Mouse (Mus musculus) limb, embryonic 15.5 days (tissue): Measurements from ENCODE around the gene Dnm3. TPM values are rescaled to one million over a fixed set of nuclear protein-coding genes. Genes with fewer than 3 reads are reported as not detected.

Experiments
- ATAC-seq: fragments of 200-750 bp; cut with Nextera tagmentation; 2 replicates; pipeline ENCODE4 v1.8.0; 2017; ENCODE audit warnings: low read depth, moderate TSS enrichment; ENCODE audit not compliant: insufficient number of reproducible peaks, low FRiP score, low TSS enrichment
- H3K27ac ChIP-seq: fragments of 300-500 bp; sonication (generic); 2 replicates; pipeline ENCODE4 v1.5.1; 2015; ENCODE audit warnings: moderate library complexity, mild to moderate bottlenecking, inconsistent platforms
- H3K27me3 ChIP-seq: fragments of 300-500 bp; sonication (generic); 2 replicates; pipeline ENCODE4 v1.6.1; 2015; ENCODE audit warnings: inconsistent platforms
- H3K36me3 ChIP-seq: fragments of 300-500 bp; sonication (generic); 2 replicates; pipeline ENCODE4 v1.6.1; 2015; ENCODE audit warnings: inconsistent platforms
- H3K4me1 ChIP-seq: fragments of 300-500 bp; sonication (generic); 2 replicates; pipeline ENCODE4 v1.6.1; 2015; ENCODE audit warnings: inconsistent platforms
- H3K4me2 ChIP-seq: fragments of 300-500 bp; sonication (generic); 2 replicates; pipeline ENCODE4 v1.6.1; 2015; ENCODE audit warnings: mild to moderate bottlenecking, inconsistent platforms
- H3K4me3 ChIP-seq: fragments of 300-500 bp; sonication (generic); 2 replicates; pipeline ENCODE4 v1.5.1; 2015; ENCODE audit warnings: mild to moderate bottlenecking, inconsistent platforms
- H3K9ac ChIP-seq: fragments of 300-500 bp; sonication (generic); 2 replicates; pipeline ENCODE4 v1.6.1; 2015; ENCODE audit warnings: inconsistent platforms
- H3K9me3 ChIP-seq: fragments of 300-500 bp; sonication (generic); 2 replicates; pipeline ENCODE4 v1.6.1; 2016; ENCODE audit warnings: inconsistent platforms
- WGBS: fragments of 180-500 bp; shearing (Covaris S2); methylation state at CpG from one replicate; pipeline ENCODE4 v1.1.7; 2015; 5-methylcytosine and 5-hydroxymethylcytosine counted together
- polyA plus RNA-seq: library from polyadenylated mRNA; unstranded; fragments of >200 nt; fragmentation: Nextera tagmentation; extraction: Ambion mirVana; gene quantifications from 2 replicates; pipeline ENCODE4 v1.2.1, GENCODE M21; 2015

The Dnm3 gene
- polyA plus RNA-seq, 1 experiment from 2014 or later: 23.6 TPM

- peaks cover 16% of the 10 kb centered on the region for H3K4me1 ChIP-seq
- peak overlapping the region; percentile 34; the same call in 1 of the 2 replicates for H3K4me2 ChIP-seq
- WGBS: 15% methylated on average over 4 of the region's 4 CpGs
- H3K4me3 ChIP-seq: peak overlapping the region; percentile 5; the same call in 1 of the 2 replicates
- ATAC-seq: peak; percentile 70
- H3K27ac ChIP-seq: peak overlapping the region; percentile 99
- no peaks in the 10 kb centered on the region for H3K27me3 ChIP-seq
- no peaks in the 10 kb centered on the region for H3K36me3 ChIP-seq
- H3K9ac ChIP-seq: no peak overlapping the region
- no peaks in the 10 kb centered on the region for H3K9me3 ChIP-seq
Observed at GRCm38 (mm10) chr1:162216656-162217055, 261.2 kb downstream of the Dnm3 start.

GRCm38 (mm10) chr1:162215743-162216142 lies 262.1 kb downstream of the Dnm3 start:
- H3K36me3 ChIP-seq: no peaks in the 10 kb centered on the region
- WGBS: 33% methylated on average over 5 of the region's 5 CpGs
- H3K9me3 ChIP-seq: no peaks in the 10 kb centered on the region
- ATAC-seq: no peak
- no peak overlapping the region for H3K4me2 ChIP-seq
- peak overlapping the region; percentile 99 for H3K27ac ChIP-seq
- H3K27me3 ChIP-seq: no peaks in the 10 kb centered on the region
- no peak overlapping the region for H3K9ac ChIP-seq
- H3K4me1 ChIP-seq: peaks cover 20% of the 10 kb centered on the region
- no peak overlapping the region for H3K4me3 ChIP-seq

DNA sequence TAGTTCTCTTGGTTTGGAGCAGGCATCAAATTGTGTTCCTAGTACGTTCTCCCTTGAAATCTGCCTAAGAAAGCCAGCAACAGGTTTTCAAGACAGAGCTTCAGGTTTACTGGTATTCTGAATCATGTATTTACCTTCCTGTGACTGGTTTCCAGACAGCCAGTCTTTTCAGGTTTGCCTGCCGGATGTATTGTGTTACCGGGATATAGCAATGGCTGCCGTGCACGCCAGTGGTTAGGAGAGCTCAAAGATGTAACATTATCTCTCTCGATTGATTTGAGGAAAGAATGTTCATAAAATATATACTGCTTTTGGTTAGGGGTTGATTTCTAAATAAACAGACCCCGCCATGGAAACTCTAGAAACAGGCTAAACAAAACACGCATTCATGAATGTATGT lies 264.8 kb downstream of the Dnm3 start:
- 48% methylated on average over 8 of the region's 8 CpGs for WGBS
- no peak overlapping the region for H3K4me2 ChIP-seq
- H3K27ac ChIP-seq: peak overlapping the region; percentile 54

DNA sequence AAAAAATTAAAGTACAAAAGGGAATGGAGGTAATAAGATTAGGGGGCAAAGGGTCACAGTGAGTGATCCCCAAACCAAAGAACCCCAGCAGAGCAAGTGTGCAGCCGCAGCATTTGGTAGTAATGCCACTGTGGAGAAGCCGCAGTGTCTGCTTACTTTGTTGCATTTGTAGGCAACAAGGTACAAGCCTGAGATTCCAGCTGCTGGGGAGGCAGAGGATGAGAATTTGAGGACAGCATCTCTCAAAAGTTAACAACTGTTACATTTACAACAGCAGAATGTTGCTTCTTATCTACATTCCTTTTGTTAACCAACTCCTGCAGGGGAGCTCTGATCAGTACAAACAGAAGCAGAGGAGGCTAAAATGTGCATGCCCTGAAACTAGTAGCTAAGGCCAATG lies 267.3 kb downstream of the Dnm3 start:
- H3K9ac ChIP-seq: no peak overlapping the region
- peaks cover 33% of the 10 kb centered on the region for H3K4me1 ChIP-seq
- H3K27ac ChIP-seq: peak overlapping the region; percentile 81
- H3K27me3 ChIP-seq: no peaks in the 10 kb centered on the region
- no peak overlapping the region for H3K4me2 ChIP-seq
- ATAC-seq: no peak
- 59% methylated on average over 2 of the region's 2 CpGs for WGBS
- H3K9me3 ChIP-seq: no peaks in the 10 kb centered on the region
- H3K36me3 ChIP-seq: no peaks in the 10 kb centered on the region
- H3K4me3 ChIP-seq: no peak overlapping the region

More for the DNA sequence above, 264.8 kb downstream of the Dnm3 start:
- Histone ChIP-seq H3K9me3 (no peaks in the 10 kb centered on the region), H3K27me3 (no peaks in the 10 kb centered on the region), H3K9ac (no peak overlapping the region), H3K4me3 (no peak overlapping the region), H3K36me3 (no peaks in the 10 kb centered on the region), H3K4me1 (peaks cover 42% of the 10 kb centered on the region)
- ATAC-seq: no peak

GRCm38 (mm10) chr1:162209487-162210149 lies 268.2 kb downstream of the Dnm3 start:
- Histone ChIP-seq H3K4me2 (no peak overlapping the region), H3K4me1 (peaks cover 29% of the 10 kb centered on the region), H3K9me3 (no peaks in the 10 kb centered on the region), H3K36me3 (no peaks in the 10 kb centered on the region), H3K9ac (no peak overlapping the region), H3K27ac (peak overlapping the region; percentile 81), H3K4me3 (no peak overlapping the region), H3K27me3 (no peaks in the 10 kb centered on the region)
- WGBS: 60% methylated on average over 10 of the region's 10 CpGs
- no peak for ATAC-seq

- peaks cover 31% of the 10 kb centered on the region for H3K4me1 ChIP-seq
- H3K4me2 ChIP-seq: no peak overlapping the region
- H3K36me3 ChIP-seq: no peaks in the 10 kb centered on the region
- WGBS: 75% methylated on average over 9 of the region's 9 CpGs
- H3K9me3 ChIP-seq: no peaks in the 10 kb centered on the region
- H3K9ac ChIP-seq: no peak overlapping the region
- no peaks in the 10 kb centered on the region for H3K27me3 ChIP-seq
- H3K27ac ChIP-seq: peak overlapping the region; percentile 81
- no peak overlapping the region for H3K4me3 ChIP-seq
- ATAC-seq: no peak
Observed at GRCm38 (mm10) chr1:162209010-162209409, 268.8 kb downstream of the Dnm3 start.

GRCm38 (mm10) chr1:162207708-162208043 lies 270.2 kb downstream of the Dnm3 start:
- Histone ChIP-seq H3K9me3 (no peaks in the 10 kb centered on the region), H3K9ac (no peak overlapping the region), H3K27me3 (no peaks in the 10 kb centered on the region), H3K36me3 (no peaks in the 10 kb centered on the region), H3K4me2 (peak overlapping the region; percentile 33), H3K4me3 (peak overlapping the region; percentile 5; the same call in 1 of the 2 replicates), H3K27ac (peak overlapping the region; percentile 90), H3K4me1 (peaks cover 32% of the 10 kb centered on the region)
- WGBS: 22% methylated on average over 7 of the region's 7 CpGs
- no peak for ATAC-seq

GRCm38 (mm10) chr1:162206998-162207707 lies 270.7 kb downstream of the Dnm3 start:
- H3K9me3 ChIP-seq: no peaks in the 10 kb centered on the region
- peak overlapping the region; percentile 90 for H3K27ac ChIP-seq
- no peaks in the 10 kb centered on the region for H3K27me3 ChIP-seq
- no peak for ATAC-seq
- H3K4me1 ChIP-seq: peaks cover 33% of the 10 kb centered on the region
- peak overlapping the region; percentile 5; the same call in 1 of the 2 replicates for H3K4me3 ChIP-seq
- no peak overlapping the region for H3K9ac ChIP-seq
- H3K4me2 ChIP-seq: peak overlapping the region; percentile 33
- 16% methylated on average over 12 of the region's 12 CpGs for WGBS
- no peaks in the 10 kb centered on the region for H3K36me3 ChIP-seq

DNA sequence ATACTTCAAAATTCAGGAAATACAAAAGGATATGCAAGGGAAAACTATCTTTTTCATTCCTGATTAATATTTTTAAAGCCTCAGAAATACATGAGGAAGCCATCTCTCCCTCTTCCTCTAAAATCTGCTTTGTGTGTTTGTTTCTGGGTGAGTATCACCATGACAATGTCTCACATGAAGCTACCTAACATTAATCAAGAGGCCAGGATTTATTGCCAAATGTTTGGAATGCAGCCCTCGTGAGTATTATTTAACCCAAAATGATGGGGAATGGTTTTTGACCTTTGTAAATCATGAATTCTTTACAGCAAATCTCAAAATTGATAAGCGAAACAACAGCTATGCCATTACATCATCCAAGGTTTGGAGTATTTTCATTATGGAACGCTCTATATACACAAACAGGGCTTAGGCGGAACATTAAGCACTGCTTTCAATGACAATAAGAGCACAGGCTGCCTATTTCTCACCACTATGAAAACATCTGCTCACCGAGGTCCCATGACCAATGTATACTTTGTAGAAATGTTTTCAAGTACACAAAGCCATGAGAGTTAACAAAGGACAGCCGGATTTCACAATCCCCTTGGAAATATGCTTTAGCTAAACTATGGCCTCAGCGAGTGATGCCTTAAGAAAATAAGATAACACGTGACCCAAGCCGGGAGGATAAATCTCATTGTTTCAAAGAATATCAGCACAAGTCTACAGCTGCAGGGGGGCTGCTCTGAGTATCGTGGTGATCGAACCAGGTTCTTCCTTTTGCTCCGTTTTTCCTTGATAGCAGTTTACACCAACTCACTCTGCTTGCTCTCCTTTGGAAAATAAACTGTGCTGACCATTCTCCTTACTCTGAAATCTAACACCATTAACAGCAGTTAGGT lies 275.1 kb downstream of the Dnm3 start:
- Histone ChIP-seq H3K27me3 (no peaks in the 10 kb centered on the region), H3K4me1 (peaks cover 10% of the 10 kb centered on the region), H3K4me3 (no peak overlapping the region), H3K4me2 (no peak overlapping the region), H3K27ac (peak overlapping the region; percentile 23; the same call in 1 of the 2 replicates), H3K9me3 (no peaks in the 10 kb centered on the region), H3K9ac (no peak overlapping the region), H3K36me3 (no peaks in the 10 kb centered on the region)
- 56% methylated on average over 12 of the region's 12 CpGs for WGBS
- no peak for ATAC-seq

DNA sequence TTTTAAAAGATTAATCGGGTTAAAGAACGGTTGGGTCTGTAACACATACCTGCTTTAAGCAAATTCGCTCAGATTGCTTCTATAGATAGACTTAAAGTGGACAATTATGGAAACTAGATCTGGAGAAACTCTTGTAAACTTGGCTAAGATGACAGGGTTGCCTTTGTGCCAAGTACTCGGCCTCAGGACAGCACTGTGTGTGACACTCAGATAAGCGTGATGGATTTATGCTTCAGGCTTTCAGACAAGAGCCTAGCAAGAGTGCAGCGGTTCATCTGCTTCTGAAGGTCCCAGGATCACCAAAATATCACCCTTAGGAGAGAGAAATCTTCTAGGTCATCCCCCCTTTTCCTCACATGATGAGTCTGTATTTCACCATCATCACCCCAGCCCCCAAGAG lies 277.4 kb downstream of the Dnm3 start:
- Histone ChIP-seq H3K27me3 (no peaks in the 10 kb centered on the region), H3K36me3 (no peaks in the 10 kb centered on the region), H3K4me2 (no peak overlapping the region), H3K4me1 (peaks cover 15% of the 10 kb centered on the region), H3K4me3 (no peak overlapping the region), H3K27ac (no peak overlapping the region), H3K9ac (no peak overlapping the region), H3K9me3 (no peaks in the 10 kb centered on the region)
- no peak for ATAC-seq
- WGBS: 65% methylated on average over 6 of the region's 6 CpGs

GRCm38 (mm10) chr1:162196812-162197680 lies 280.8 kb downstream of the Dnm3 start:
- Histone ChIP-seq H3K27ac (peak overlapping the region; percentile 44; the same call in 1 of the 2 replicates), H3K4me1 (peaks cover 10% of the 10 kb centered on the region), H3K4me3 (no peak overlapping the region), H3K27me3 (no peaks in the 10 kb centered on the region), H3K9me3 (no peaks in the 10 kb centered on the region), H3K9ac (no peak overlapping the region), H3K4me2 (no peak overlapping the region), H3K36me3 (no peaks in the 10 kb centered on the region)
- WGBS: 52% methylated on average over 9 of the region's 9 CpGs
- ATAC-seq: no peak
